Mouse (Mus musculus): ENCODE measurements at regions not wholly inside any gene's neighbourhood (a gene's known extent, or its start where the extent isn't known, plus 50 kb on each side); places are given as distances from the start of the nearest gene placed in this dataset.

GRCm38 (mm10) chr12:27595576-27595975 is 253.2 kb upstream of the Sox11 start:
- TF ChIP-seq CTCF (IDR thresholded peaks at IDR 0.05; ENCODE audit: control insufficient read depth, insufficient read depth, low read length) (no peak), POLR2A (IDR thresholded peaks at IDR 0.05; ENCODE audit: borderline replicate concordance, control insufficient read depth, low read depth, low read length) (no peak)

Measured in bone marrow, adult 2 months (tissue).